Mouse (Mus musculus) cerebellum, adult 2 months (tissue): Measurements from ENCODE around the gene Srpr.

Experiments used
- CTCF ChIP-seq: fragments of 200-500 bp; IDR thresholded peaks from 2 replicates; pipeline ENCODE4 v1.5.1; 2011; ENCODE audit warnings: low read depth, mild to moderate bottlenecking, control low read depth, low read length, moderate library complexity, borderline replicate concordance; ENCODE audit not compliant: insufficient read depth
- POLR2A ChIP-seq: fragments of 200-500 bp; IDR thresholded peaks from 2 replicates; pipeline ENCODE4 v1.6.1; 2011; ENCODE audit warnings: low read length, control low read depth, borderline replicate concordance; ENCODE audit not compliant: insufficient read depth

DNA sequence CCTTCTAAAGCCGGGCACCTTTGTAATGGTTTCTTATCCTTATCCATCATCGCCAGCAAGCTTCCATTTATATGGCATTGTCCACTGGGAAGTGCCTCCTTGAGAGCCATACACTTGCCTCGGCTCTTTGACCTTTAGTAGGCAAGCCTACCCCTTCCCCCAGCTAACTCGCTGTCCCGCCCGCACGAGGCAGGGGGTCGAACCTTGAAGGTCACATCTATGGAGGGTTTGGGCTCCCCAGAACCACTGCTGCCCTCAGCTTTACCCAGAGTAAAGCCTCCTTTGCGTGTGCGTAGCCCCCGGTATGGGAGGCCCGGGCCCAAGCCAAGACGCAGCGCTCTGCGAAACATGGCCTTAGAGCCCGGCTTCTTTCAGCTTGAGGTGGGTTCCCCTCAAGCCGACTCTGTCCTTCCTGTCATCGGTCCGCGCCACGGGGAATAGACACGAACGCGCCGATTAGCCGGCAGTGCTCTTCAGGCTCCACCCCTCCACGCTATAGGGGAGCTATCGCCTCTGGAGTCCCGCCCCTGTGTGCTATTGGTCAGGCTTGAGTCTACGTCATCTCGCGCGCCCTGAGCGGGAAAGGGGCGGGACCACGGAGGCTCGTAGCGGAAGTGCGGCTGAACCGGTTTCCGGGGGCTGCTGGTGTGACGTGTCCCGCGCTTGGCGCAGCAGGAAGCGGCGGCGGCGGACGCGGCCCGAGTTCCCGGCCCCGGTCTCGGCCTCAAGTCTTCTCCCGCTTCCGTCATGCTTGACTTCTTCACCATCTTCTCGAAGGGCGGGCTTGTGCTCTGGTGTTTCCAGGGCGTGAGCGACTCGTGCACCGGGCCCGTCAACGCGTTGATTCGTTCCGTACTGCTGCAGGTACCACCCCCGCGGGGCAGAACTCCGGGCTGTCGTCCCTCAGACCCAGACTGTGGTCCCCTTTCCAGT is 10.8 kb downstream of the Srpr start, which contains the start of gene Foxred1:
- peak; percentile 97 for TF ChIP-seq POLR2A
- no peak for TF ChIP-seq CTCF
